Comparison of ENCODE assay signal across 16 mouse cellular contexts in genomic region chr15:99796735-99797134, GRCm38 (mm10). TPM values are rescaled to one million over a fixed set of nuclear protein-coding genes. Genes with fewer than 3 reads are reported as not detected.
A peak's percentile ranks its signal among the peaks of the same experiment; 100 is the strongest.
DNase-seq lines count a peak whose midpoint lies in the region; ATAC-seq and TF ChIP-seq lines count a peak whose summit lies in the region.
"Had no signal": no experiment of that assay in that cellular context is flagged by ENCODE, and none has a peak within 500 bp of the region (broad histone marks: within the 10 kb centered on the region; RNA-seq: fewer than 3 reads in every experiment).

No protein-coding gene starts in this region.

- WGBS in forebrain, embryonic 12.5 days = 69% methylated on average over 9 of the region's 9 CpGs
- 91% methylated on average over 9 of the region's 9 CpGs for whole genome bisulfite sequencing in forebrain, embryonic 10.5 days
- WGBS in limb, embryonic 14.5 days = 38% methylated on average over 9 of the region's 9 CpGs
- 59% methylated on average over 9 of the region's 9 CpGs for WGBS in stomach, postnatal 0 days

- H3K4me2 ChIP-seq in forebrain, embryonic 12.5 days = no peak overlapping the region
- no peak overlapping the region for H3K4me2 ChIP-seq in limb, embryonic 14.5 days (replicated peaks; ENCODE audit: low read depth, low read length, severe bottlenecking)
- H3K4me2 ChIP-seq in stomach, postnatal 0 days (replicated peaks; ENCODE audit: low read depth) = no peak overlapping the region
- H3K4me2 ChIP-seq: heart, embryonic 12.5 days; kidney, embryonic 15.5 days; midbrain, embryonic 12.5 days had no signal

- no peak for ATAC-seq in forebrain, embryonic 12.5 days (ENCODE audit: low FRiP score)
- peak; percentile 81 for ATAC-seq in limb, embryonic 14.5 days (ENCODE audit: low FRiP score, low read depth)
- ATAC-seq in stomach, postnatal 0 days (ENCODE audit: low FRiP score, low TSS enrichment) = no peak
- ATAC-seq: intestine, embryonic 16.5 days had no signal

- no peak for TF ChIP-seq POLR2A in brain, embryonic 14.5 days (IDR thresholded peaks at IDR 0.05; ENCODE audit: borderline replicate concordance, extremely low read depth, insufficient read depth, insufficient read length, poor library complexity, severe bottlenecking)
- TF ChIP-seq POLR2A in limb, embryonic 14.5 days (IDR thresholded peaks at IDR 0.05; ENCODE audit: borderline replicate concordance, extremely low read depth, insufficient read depth, insufficient read length) = no peak

- DNase-seq in forebrain, embryonic 10.5 days (ENCODE audit: extremely low spot score, low spot score) = no peak
- DNase-seq in kidney, postnatal 14 days = peak; percentile 33
- DNase-seq in kidney, postnatal 25 days = no peak
- peak; percentile 74 for DNase-seq in brain, embryonic 14.5 days (ENCODE audit: low read depth)
- DNase-seq in limb, embryonic 14.5 days (ENCODE audit: low spot score) = peak; percentile 73
- no peak for DNase-seq in natural killer cell, adult 2 months (ENCODE audit: low spot score in 2 of 2)
- no peak for DNase-seq in stomach, postnatal 0 days (ENCODE audit: low spot score)
- DNase-seq: cerebellum, postnatal 36 days; heart, postnatal 36 days; lung, adult 2 months; thymus, adult 18-20 months had no signal

- H3K4me3 ChIP-seq in forebrain, embryonic 12.5 days (replicated peaks) = no peak overlapping the region
- no peak overlapping the region for H3K4me3 ChIP-seq in forebrain, embryonic 10.5 days
- no peak overlapping the region for H3K4me3 ChIP-seq in limb, embryonic 14.5 days (replicated peaks; ENCODE audit: low read length)
- H3K4me3 ChIP-seq in stomach, postnatal 0 days (ENCODE audit: low read depth, low read length) = no peak overlapping the region
- H3K4me3 ChIP-seq: heart, embryonic 12.5 days; kidney, embryonic 15.5 days; midbrain, embryonic 12.5 days had no signal

- 0 out of 2 replicates have a peak overlapping the region, but pooled peaks have one; percentile 19 for H3K27ac ChIP-seq in forebrain, embryonic 12.5 days
- no peak overlapping the region for H3K27ac ChIP-seq in forebrain, embryonic 10.5 days
- H3K27ac ChIP-seq in limb, embryonic 14.5 days (replicated peaks; ENCODE audit: low read depth, low read length) = no peak overlapping the region
- H3K27ac ChIP-seq in stomach, postnatal 0 days (replicated peaks) = no peak overlapping the region
- H3K27ac ChIP-seq: kidney, embryonic 15.5 days; midbrain, embryonic 12.5 days had no signal

- 0 out of 2 replicates have a peak, but pooled peaks cover 3% of the 10 kb centered on the region for H3K9me3 ChIP-seq in forebrain, embryonic 12.5 days
- H3K9me3 ChIP-seq in forebrain, embryonic 10.5 days = no peaks in the 10 kb centered on the region
- H3K9me3 ChIP-seq in limb, embryonic 14.5 days (ENCODE audit: control insufficient read depth, low read length) = no peaks in the 10 kb centered on the region
- H3K9me3 ChIP-seq in stomach, postnatal 0 days (ENCODE audit: control insufficient read depth, low read length) = no peaks in the 10 kb centered on the region
- H3K9me3 ChIP-seq: heart, embryonic 12.5 days; kidney, embryonic 15.5 days; midbrain, embryonic 12.5 days had no signal

- H3K9ac ChIP-seq in forebrain, embryonic 12.5 days = no peak overlapping the region
- H3K9ac ChIP-seq in limb, embryonic 14.5 days (ENCODE audit: low read depth, low read length, severe bottlenecking) = no peak overlapping the region
- no peak overlapping the region for H3K9ac ChIP-seq in stomach, postnatal 0 days (ENCODE audit: low read length)
- H3K9ac ChIP-seq: heart, embryonic 12.5 days; kidney, embryonic 15.5 days; midbrain, embryonic 12.5 days had no signal

- peaks cover 32% of the 10 kb centered on the region for H3K36me3 ChIP-seq in forebrain, embryonic 12.5 days (replicated peaks)
- peaks cover 64% of the 10 kb centered on the region for H3K36me3 ChIP-seq in forebrain, embryonic 10.5 days (replicated peaks)
- H3K36me3 ChIP-seq in limb, embryonic 14.5 days (ENCODE audit: control insufficient read depth, insufficient read depth, low read length) = peaks cover 77% of the 10 kb centered on the region
- peaks cover 18% of the 10 kb centered on the region for H3K36me3 ChIP-seq in stomach, postnatal 0 days (ENCODE audit: control insufficient read depth, insufficient read depth, low read length)
- H3K36me3 ChIP-seq: midbrain, embryonic 12.5 days had no signal

- peaks cover 8% of the 10 kb centered on the region; the same call in 1 of the 2 replicates for H3K4me1 ChIP-seq in forebrain, embryonic 12.5 days
- peaks cover 18% of the 10 kb centered on the region for H3K4me1 ChIP-seq in forebrain, embryonic 10.5 days
- H3K4me1 ChIP-seq in limb, embryonic 14.5 days (ENCODE audit: control insufficient read depth, insufficient read depth, low read length) = peaks cover 10% of the 10 kb centered on the region
- no peaks in the 10 kb centered on the region for H3K4me1 ChIP-seq in stomach, postnatal 0 days (replicated peaks; ENCODE audit: control insufficient read depth, insufficient read depth)
- H3K4me1 ChIP-seq: midbrain, embryonic 12.5 days had no signal

- TF ChIP-seq CTCF in brain, embryonic 14.5 days (IDR thresholded peaks at IDR 0.05; ENCODE audit: borderline replicate concordance, extremely low read depth, insufficient read depth, insufficient read length) = no peak
- no peak for TF ChIP-seq CTCF in stomach, postnatal 0 days (IDR thresholded peaks at IDR 0.05; ENCODE audit: low read depth)

- TF ChIP-seq EP300 in stomach, postnatal 0 days (optimal IDR thresholded peaks at IDR 0.05) = no peak

- H3K27me3 ChIP-seq in forebrain, embryonic 12.5 days = no peaks in the 10 kb centered on the region
- H3K27me3 ChIP-seq in forebrain, embryonic 10.5 days (ENCODE audit: poor library complexity, severe bottlenecking) = no peaks in the 10 kb centered on the region
- H3K27me3 ChIP-seq in limb, embryonic 14.5 days (ENCODE audit: control insufficient read depth, insufficient read depth, low read length) = no peaks in the 10 kb centered on the region
- no peaks in the 10 kb centered on the region for H3K27me3 ChIP-seq in stomach, postnatal 0 days (ENCODE audit: control insufficient read depth, insufficient read depth, low read length)
- H3K27me3 ChIP-seq: heart, embryonic 12.5 days; kidney, embryonic 15.5 days; midbrain, embryonic 12.5 days had no signal

RNA-seq across cellular contexts. Expression of gene Cers5, which starts 24.1 kb away (rescaled TPM):
- polyA plus RNA-seq in forebrain, embryonic 12.5 days (2016; fragmentation: Nextera tagmentation; extraction: Ambion mirVana) = 64.7 and 67.1 TPM in 2 replicates
- polyA plus RNA-seq in forebrain, embryonic 10.5 days (2016; fragmentation: Nextera tagmentation; extraction: Ambion mirVana) = 57.6 and 59.5 TPM in 2 replicates
- 61.1 and 69.4 TPM in 2 replicates for polyA plus RNA-seq in brain, embryonic 14.5 days (2012; rRNA removed)
- 75.1 and 89.2 TPM in 2 replicates for polyA plus RNA-seq in limb, embryonic 14.5 days (2012; rRNA removed)
- 84.9 and 85.8 TPM in 2 replicates for polyA plus RNA-seq in limb, embryonic 14.5 days (2014; fragmentation: Nextera tagmentation; extraction: Ambion mirVana)
- polyA plus RNA-seq in stomach, postnatal 0 days (2015; fragmentation: Nextera tagmentation; extraction: Ambion mirVana) = 32.2 and 33.6 TPM in 2 replicates

Comparison
In these comparisons a context has a peak if more than half of its experiments do, and no peak if none do; other contexts are left out.
1. DNase-seq: peak in kidney, postnatal 14 days (single experiment), brain, embryonic 14.5 days (single experiment) and limb, embryonic 14.5 days (single experiment); none in forebrain, embryonic 10.5 days (single experiment), kidney, postnatal 25 days (0 of 2), natural killer cell, adult 2 months (0 of 2) and stomach, postnatal 0 days (single experiment).